Mouse (Mus musculus) erythroblast, adult 5-6 weeks (primary cell): Measurements from ENCODE around the gene Fabp6. TPM values are rescaled to one million over a fixed set of nuclear protein-coding genes. Genes with fewer than 3 reads are reported as not detected.

ENCODE experiments used
- ATAC-seq: replicated peaks from 2 replicates; pipeline ENCODE4 v1.8.0; 2016; ENCODE audit warnings: moderate number of reproducible peaks, mild to moderate bottlenecking, moderate TSS enrichment, inconsistent platforms; ENCODE audit not compliant: poor library complexity, low FRiP score, severe bottlenecking
- total RNA-seq, 2 experiments: library from RNA; stranded (forward) in 1 of 2; stranded (reverse) in 1 of 2; fragments of 150-400 nt in 1 of 2; fragments of 200-764, 138-1000 nt in 1 of 2; gene quantifications; 2 replicates each; pipeline versions ENCODE4 v1.2.3 to v1.2.4; 2015 to 2017; ENCODE audit warnings: low replicate concordance in 2 of 2

Gene Fabp6
- total RNA-seq (2015; ENCODE audit: low replicate concordance): not detected in 2 replicates
- not detected in 2 replicates for total RNA-seq (2017; ENCODE audit: low replicate concordance)

GRCm38 (mm10) chr11:43601440-43601839 is at the start of gene Fabp6:
Fabp6 (minus strand) TSS chr11:43601540.
- no peak for ATAC-seq

- no peak for ATAC-seq
These were observed 43.9 kb upstream of the Fabp6 start for GRCm38 (mm10) chr11:43645286-43645685.

- no peak for ATAC-seq
These were observed 41.8 kb upstream of the Fabp6 start for GRCm38 (mm10) chr11:43643180-43643591.

DNA sequence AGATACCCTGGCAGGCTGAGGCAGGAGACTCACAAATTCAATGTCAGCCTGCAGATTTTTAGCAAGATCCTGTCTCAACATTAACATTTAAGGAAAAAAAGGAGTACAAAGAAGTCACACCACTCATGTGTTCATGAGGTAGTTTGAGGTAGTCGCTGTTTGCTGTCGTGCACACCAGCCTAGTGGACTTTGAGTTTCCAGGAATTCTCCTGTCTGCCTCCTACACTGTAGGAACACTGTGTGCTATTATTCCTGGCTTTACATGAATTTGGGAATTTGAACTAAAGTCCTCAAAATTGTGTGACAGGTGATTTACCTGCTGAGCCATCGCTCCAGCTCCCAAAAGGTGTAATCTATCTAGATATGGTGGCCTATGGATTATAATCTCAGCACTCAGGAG is 37.1 kb upstream of the Fabp6 start:
- ATAC-seq: no peak

DNA sequence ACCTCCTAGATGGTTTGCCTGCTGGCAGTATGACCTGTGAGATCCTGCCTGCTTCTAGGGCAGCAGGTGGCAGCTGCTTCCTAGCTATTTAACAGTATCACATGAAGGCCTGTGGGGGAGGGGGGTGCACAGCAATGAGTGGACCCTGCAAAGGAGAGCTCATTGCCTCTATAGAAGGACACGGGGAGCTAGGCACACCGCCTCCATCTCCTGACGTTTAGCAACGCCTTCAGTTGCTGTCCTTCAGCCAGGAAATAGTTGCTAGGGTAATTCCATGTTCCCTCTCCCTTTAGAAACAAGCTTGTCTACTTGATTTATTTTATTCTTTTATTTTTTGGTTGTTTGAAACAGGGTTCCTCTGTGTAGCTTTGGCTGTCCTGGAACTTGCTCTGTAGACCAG is 35.4 kb upstream of the Fabp6 start:
- ATAC-seq: no peak

- no peak for ATAC-seq
These were observed 32.5 kb upstream of the Fabp6 start for GRCm38 (mm10) chr11:43633658-43634401.

DNA sequence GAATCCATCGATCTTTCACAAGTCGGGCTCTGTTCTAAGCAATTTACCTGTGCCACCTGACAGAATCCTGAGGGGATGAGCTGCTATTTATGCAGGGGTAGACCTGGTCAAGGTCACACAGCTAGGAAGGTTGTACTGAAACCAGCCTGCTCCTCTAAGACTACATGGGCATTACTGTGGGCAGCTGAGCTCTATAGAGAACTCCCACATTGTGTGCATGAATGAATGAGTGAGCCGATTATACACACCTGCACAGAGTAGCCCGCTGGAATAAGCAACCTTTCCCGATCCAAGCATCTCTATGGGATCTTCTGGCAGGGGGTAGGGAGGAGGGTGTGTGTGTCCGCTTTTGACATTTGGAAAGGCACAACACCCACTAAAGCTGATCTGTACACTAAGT is 31.8 kb upstream of the Fabp6 start:
- ATAC-seq: no peak

GRCm38 (mm10) chr11:43632566-43632965 is 31.2 kb upstream of the Fabp6 start:
- ATAC-seq: no peak

DNA sequence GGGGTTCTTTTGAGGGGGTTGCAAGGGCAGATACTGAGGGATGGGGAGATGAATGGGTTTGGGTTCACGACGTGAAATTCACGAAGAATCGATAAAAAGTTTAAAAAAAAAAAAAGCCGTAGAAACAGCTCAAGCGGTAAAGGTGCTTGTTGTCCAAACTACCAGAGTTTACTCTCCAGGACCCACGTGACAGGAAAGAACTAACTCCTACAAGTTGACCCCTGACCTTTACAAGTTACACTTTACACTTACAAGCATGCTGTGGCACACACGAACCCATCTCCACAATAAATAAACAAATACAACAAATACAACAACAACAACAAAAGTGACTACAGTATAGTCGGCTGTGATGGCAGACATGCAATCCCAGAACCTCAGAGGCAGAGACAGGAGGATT is 30.3 kb upstream of the Fabp6 start:
- ATAC-seq: no peak

GRCm38 (mm10) chr11:43626927-43627645 is 25.7 kb upstream of the Fabp6 start:
- ATAC-seq: no peak

DNA sequence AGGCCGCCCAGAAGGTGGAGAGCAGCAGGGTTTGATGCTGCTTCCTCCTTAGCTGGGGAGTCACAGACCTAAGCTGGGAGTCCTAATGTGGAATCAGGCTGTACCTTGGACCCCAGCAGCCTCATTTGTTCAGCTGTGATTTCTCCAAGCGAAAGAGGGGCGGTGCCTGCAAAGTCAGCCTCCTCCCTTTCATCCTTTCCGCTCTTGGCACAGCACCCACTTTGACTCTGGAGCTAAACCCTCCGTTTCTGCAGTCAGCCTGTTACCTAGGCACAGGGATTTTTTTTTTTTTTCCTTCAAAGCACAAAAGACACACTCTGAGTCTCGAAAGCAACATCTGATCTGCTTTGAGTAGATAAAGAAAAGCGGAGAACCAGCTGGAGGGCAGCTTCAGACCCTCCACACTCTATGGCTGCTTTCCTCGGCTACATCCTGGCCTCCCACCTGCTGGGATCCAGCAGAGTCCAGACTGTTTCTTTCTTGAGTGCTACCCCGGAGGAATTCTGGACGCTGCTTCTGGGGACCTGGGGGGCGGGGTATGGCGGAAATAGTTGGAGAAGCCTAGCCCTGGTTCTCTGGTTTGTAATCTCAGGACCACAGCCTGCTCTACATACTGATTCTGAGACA is 25.1 kb upstream of the Fabp6 start:
- no peak for ATAC-seq

DNA sequence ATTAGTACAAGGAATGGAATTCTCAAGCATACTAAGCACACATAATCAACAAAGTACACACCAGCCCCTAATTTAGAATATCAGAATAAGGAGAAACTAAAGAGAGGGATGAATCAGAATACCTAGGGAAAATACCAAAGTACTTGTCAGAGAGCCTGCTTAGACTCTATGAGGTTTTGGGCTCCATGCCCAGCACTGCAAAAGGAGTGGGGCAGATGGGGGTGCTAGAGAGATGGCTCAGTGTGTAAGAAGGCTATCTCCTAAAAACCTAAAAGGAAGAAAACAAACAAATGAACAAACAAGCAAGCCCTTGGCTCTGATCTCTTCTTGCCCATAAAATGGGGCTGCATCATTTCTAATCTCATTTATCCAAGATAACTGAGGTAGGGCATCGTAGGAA is 23.0 kb upstream of the Fabp6 start:
- ATAC-seq: no peak

GRCm38 (mm10) chr11:43621769-43622168 is 20.4 kb upstream of the Fabp6 start:
- ATAC-seq: no peak

GRCm38 (mm10) chr11:43618403-43618802 is 17.1 kb upstream of the Fabp6 start:
- ATAC-seq: no peak

DNA sequence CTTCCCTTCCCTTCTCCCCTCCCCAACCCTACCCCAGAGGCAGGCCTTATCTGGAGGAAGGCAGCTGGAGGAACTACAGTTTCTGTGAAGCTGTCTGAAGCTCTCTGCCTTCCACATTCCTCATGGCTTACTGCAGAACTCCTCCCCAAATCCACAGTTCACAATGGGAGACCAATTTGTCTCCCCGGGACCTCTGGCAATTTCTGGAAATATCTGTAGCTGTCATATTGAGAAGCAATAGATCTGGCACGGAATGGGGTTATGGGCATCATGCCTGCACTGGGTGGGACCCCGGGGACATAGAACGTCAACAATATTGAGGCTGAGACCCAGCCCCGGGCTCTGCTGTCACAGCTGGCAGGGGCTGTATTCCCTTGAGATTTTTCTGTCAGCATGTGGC is 16.6 kb upstream of the Fabp6 start:
- ATAC-seq: no peak

- ATAC-seq: peak; percentile 82
These were observed 11.6 kb upstream of the Fabp6 start for GRCm38 (mm10) chr11:43612834-43613488.

DNA sequence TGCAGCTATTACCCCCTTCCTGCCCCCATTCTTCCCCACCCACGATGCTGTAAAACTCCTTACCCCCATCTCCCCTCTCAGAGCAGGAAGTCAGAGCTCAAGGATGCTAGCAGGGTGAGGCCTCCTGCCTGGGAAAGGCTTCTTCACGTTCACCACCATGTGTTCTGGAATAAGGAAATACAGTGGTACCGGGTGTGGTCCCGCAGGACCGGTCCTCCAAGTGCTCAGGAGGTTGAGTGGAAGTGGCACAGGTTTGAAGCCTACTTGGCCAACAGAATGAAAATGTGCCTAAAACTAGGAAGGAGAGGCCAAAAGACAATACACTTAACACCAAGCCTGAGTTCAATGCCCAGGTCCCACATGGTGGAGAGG is 9.3 kb upstream of the Fabp6 start:
- ATAC-seq: no peak

DNA sequence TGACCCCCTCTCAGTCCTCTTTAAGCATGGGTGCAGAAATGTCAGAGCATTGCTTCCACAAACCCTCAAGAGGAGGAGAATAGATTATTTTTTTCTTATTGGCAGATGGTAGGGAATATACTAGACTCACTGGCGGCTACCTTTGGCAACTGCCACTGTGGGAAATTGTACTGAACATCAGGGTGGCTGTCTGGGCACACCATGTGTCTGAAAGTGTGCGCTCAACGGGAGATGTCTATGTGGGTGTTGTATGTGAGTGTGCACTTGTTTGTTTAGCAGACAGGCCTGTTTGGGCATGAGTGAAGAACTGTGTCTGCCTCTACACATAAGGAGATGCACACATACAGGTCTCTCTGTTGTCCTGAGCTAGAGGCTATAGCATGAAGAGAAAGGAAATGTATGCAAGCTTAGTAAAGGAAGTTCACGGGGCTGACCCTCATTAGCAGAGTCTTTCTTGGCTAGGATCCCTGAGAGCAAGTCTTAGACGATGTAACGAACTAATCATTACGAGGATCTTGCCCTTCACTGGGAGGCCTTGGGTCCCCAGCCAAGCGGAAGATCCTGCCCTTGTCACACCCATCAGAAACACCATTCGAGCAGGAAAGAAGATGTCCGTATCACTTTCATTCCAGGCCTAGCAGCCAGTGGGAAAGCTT is 8.8 kb upstream of the Fabp6 start:
- ATAC-seq: no peak

DNA sequence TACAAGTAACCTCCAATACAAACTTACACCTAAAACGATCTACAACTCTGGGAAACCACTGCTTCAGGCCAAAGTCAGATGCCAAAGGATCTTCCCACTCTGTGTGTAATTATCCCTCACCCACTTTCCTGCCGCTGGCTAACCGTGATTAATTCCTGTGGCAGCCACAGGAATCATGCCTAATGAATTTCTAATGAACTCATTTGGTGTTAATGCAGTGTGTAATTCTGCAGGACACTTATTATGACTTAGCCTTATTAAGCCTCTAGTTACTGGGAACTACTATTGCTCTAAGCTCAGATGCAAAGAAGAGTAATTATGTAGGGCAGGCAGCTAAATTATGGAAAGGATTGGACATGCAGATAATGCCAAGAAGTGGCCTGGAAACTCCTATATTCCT is 7.1 kb upstream of the Fabp6 start:
- ATAC-seq: no peak

GRCm38 (mm10) chr11:43605859-43606258 is 4.5 kb upstream of the Fabp6 start:
- ATAC-seq: no peak
